Mouse (Mus musculus): ENCODE measurements around the gene Col23a1.

DNA sequence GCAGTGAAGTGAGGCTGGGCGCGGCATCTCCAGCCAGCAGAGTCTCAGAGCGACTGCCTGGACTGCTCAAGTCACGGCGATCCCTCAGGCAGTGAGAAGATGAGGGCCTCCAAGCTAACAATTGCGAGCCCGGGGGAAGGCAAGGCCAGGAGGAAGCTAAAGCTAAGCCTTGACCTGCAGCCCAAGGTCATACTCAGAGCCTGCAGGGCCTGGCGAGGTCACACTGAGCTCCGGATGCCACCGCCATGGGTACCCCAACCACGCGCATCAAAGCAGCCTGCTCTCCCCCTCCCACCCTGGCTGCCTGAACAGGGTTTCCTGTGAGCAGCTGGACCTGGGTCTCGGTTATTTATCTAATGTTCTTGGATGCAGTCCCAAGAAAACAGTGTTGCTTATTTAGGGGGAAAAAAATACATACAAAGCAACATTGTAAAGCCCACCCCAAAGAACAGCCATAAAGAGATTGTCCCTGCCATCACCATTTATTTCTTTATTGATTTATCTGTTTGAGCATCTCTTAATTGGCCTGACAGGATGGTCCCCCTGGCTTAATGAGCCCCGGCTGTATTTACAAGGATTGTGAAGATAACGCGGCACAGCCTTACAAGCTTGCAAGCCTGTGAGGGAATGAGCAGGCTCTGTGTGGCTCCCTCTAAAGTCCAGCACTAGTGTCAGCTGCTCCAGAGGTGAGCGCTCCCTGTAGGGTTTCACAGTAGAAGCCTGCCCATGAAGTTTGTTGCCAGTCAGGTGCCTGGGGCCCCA is 180.8 kb downstream of the Col23a1 start:
- TF ChIP-seq MAX (IDR thresholded peaks at IDR 0.05; ENCODE audit: low read depth) (no peak), TCF12 (IDR thresholded peaks at IDR 0.05; ENCODE audit: insufficient read depth, poor library complexity, severe bottlenecking) (no peak), POLR2A (IDR thresholded peaks at IDR 0.05; ENCODE audit: insufficient read length, low read depth) (no peak), USF1 (IDR thresholded peaks at IDR 0.05; ENCODE audit: low read depth) (no peak), CEBPB (IDR thresholded peaks at IDR 0.05; ENCODE audit: insufficient read depth, poor library complexity, severe bottlenecking) (no peak), MYOD1 (IDR thresholded peaks at IDR 0.05; ENCODE audit: control insufficient read depth in 1 of 3, insufficient read length in 2 of 3, low read depth in 2 of 3) (no peak), REST (IDR thresholded peaks at IDR 0.05; ENCODE audit: insufficient read depth, insufficient read length) (no peak), E2F4 (IDR thresholded peaks at IDR 0.05; ENCODE audit: insufficient read depth) (no peak), POLR2AphosphoS2 (IDR thresholded peaks at IDR 0.05; ENCODE audit: insufficient read length, low read depth) (no peak), MYOG (IDR thresholded peaks at IDR 0.05; ENCODE audit: control insufficient read depth in 1 of 3, insufficient read depth in 1 of 3, insufficient read length in 2 of 3, low read depth in 2 of 3) (no peak), SRF (IDR thresholded peaks at IDR 0.05; ENCODE audit: control insufficient read depth, insufficient read length, low read depth) (no peak), TCF3 (IDR thresholded peaks at IDR 0.05; ENCODE audit: insufficient read length, low read depth) (no peak)

Measured in myocyte (in vitro differentiated cells).